Comparison of ENCODE assay signal across 15 mouse cellular contexts in genomic region chr3:157393903-157394302, GRCm38 (mm10).
"Had no signal": no experiment of that assay in that cellular context is flagged by ENCODE, and none has a peak within 500 bp of the region (broad histone marks: within the 10 kb centered on the region; RNA-seq: fewer than 3 reads in every experiment).

No protein-coding gene starts in this region.

- H3K27ac ChIP-seq: neural tube, embryonic 12.5 days; neural tube, embryonic 13.5 days; neural tube, embryonic 15.5 days; stomach, embryonic 15.5 days; stomach, postnatal 0 days had no signal

- DNase-seq: retina, postnatal 1 day; right cerebral cortex, postnatal 14 days; right cerebral cortex, postnatal 25 days; spleen, adult 18-20 months; thymus, adult 18-20 months; thymus, adult 2 months; thymus, postnatal 14 days; thymus, postnatal 25 days; thymus, postnatal 36 days; thymus, postnatal 4 days had no signal

- H3K4me3 ChIP-seq: neural tube, embryonic 12.5 days; neural tube, embryonic 13.5 days; neural tube, embryonic 15.5 days; stomach, embryonic 15.5 days had no signal
